Mouse (Mus musculus) CH12.LX (cell line): Measurements from ENCODE around the gene Esp38.
"Not testable (repeated sequence)": the region's sequence is repeated elsewhere in the genome, so short reads cannot be mapped to it uniquely, and the experiment has no call there.

Experiments used
- CTCF ChIP-seq, 2 experiments: IDR thresholded peaks in 1 of 2; conservative IDR thresholded peaks in 1 of 2; 2 replicates each; pipeline ENCODE4 v1.5.1; 2011 to 2012; ENCODE audit warnings: low read depth in 2 of 2, low read length in 2 of 2, improper control_type of control experiment in 1 of 2, inconsistent platforms in 1 of 2, mild to moderate bottlenecking in 1 of 2, moderate library complexity in 1 of 2
- EP300 ChIP-seq: IDR thresholded peaks from 2 replicates; pipeline ENCODE4 v1.6.1; 2011; ENCODE audit warnings: low read length, improper control_type of control experiment
- MYC ChIP-seq: IDR thresholded peaks from 2 replicates; pipeline ENCODE4 v1.6.1; 2011; ENCODE audit warnings: low read depth, mild to moderate bottlenecking, improper control_type of control experiment, low read length

- not testable (repeated sequence) for TF ChIP-seq CTCF (conservative IDR thresholded peaks at IDR 0.05 in 1 of 2, IDR thresholded peaks at IDR 0.05 in 1 of 2; ENCODE audit: low read depth in 2 of 2, low read length in 2 of 2); MYC; EP300
Measured at GRCm38 (mm10) chr17:39902928-39903545, 47.3 kb upstream of the Esp38 start.
